Mouse (Mus musculus): ENCODE data around the gene Tmem165.

Tmem165 gene

GRCm38 (mm10) chr5:76246539-76246938, 62.9 kb downstream of the Tmem165 start:
- no peak for DNase-seq (ENCODE audit: low spot score)

DNA sequence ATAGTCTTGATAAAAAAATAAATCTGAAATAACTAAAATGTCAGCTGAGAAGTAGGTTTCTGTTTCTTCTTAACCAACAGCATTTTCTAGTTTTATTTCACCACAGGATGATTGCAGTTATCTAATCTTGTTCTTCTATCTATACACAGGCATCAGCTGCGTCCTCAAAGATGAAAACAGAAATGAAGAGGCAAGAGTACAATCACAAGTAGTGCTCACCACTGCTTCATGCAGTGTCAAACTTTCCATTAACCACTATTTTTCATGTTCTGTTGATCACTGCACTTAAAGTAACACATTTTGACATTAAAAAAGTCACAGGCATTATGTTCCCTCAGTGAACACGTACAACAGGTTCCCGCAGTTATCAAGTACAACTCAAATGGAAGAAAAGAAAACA, 67.3 kb downstream of the Tmem165 start:
- no peak for DNase-seq (ENCODE audit: low spot score)

Data from urinary bladder, postnatal 25 days (tissue).